Mouse (Mus musculus) embryonic stem cell, embryonic (primary cell): ENCODE results near the gene Mybphl.

Experiments used
- CTCF ChIA-PET, 4 experiments: fragments of 300-600 bp in 2 of 4; fragments of 350-600 bp in 2 of 4; sonication (Branson Sonifier 250); formaldehyde crosslinking; loops; one replicate each; lab custom pipeline; 2022; ENCODE audit warnings: inconsistent platforms in 2 of 4; lab: Charles Lee
- POLR2A ChIA-PET, 4 experiments: fragments of 300-600 bp in 2 of 4; fragments of 350-600 bp in 2 of 4; sonication (Branson Sonifier 250); formaldehyde crosslinking; loops; one replicate each; lab custom pipeline; 2022; ENCODE audit warnings: antibody characterized with exemption in 4 of 4, inconsistent platforms in 1 of 4; lab: Charles Lee

Mybphl gene

GRCm38 (mm10) chr3:108414857-108415830 is 50.4 kb downstream of the Mybphl start, which contains the start of gene Celsr2:
Celsr2 (minus strand) TSS chr3:108415552.
- ChIA-PET POLR2A (interaction anchor here (0.7 to 3.4 kb wide), 18 partner anchors 9 to 370 kb away, joined by 3 to 24 read pairs (median 4); partner anchors contain the start of genes Sars (in 2 of the 4), Gstm4 (in 1 of the 4), Mybphl (in 1 of the 4) and Psma5 (in 1 of the 4)), CTCF (interaction anchor here in 2 of 4 experiments (0.5 to 1.8 kb wide), 6 partner anchors 8 to 250 kb away, joined by 3 to 8 read pairs (median 4); partner anchors contain the start of gene Tmem167b (in 1 of the 2))

GRCm38 (mm10) chr3:108415831-108416223 is 51.1 kb downstream of the Mybphl start:
- ChIA-PET CTCF (interaction anchor here in 2 of 4 experiments (0.5 to 1.8 kb wide), 5 partner anchors 8 to 251 kb away, joined by 3 to 8 read pairs (median 3); partner anchors contain the start of gene Tmem167b (in 1 of the 2)), POLR2A (interaction anchor here (0.7 to 3.4 kb wide), 17 partner anchors 8 to 371 kb away, joined by 3 to 24 read pairs (median 4); partner anchors contain the start of genes Sars (in 2 of the 4), Gstm4 (in 1 of the 4), Mybphl (in 1 of the 4) and Psma5 (in 1 of the 4))

DNA sequence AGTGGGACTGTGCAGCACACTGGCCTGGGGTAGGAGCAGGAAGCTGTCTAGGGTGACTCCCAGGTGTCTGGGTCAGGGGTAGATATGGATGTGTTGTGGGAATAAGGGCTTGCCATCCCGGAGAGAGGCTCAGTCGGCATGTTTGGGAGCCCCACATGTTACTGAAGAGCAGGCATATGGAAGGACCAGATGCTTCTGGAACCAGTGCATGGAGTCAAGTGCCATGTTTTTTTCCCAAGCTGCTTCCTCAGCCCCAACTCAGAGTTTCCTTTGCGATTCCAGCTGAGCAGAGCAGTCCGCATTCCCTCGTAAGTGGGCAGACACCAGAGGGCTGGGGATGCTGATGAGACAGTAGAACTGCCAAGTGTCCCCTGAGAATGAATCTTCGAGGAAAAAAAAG is 58.3 kb downstream of the Mybphl start:
- ChIA-PET CTCF (interaction anchor here in 1 of 4 experiments (1.0 to 1.1 kb wide), 2 partner anchors 11 to 21 kb away, joined by 3 read pairs; no protein-coding TSS in a partner anchor), POLR2A (interaction anchor here (0.9 to 9.1 kb wide), 20 partner anchors 8 to 222 kb away, joined by 3 to 93 read pairs (median 6); partner anchors contain the start of genes Sars (in 3 of the 4), Celsr2 (in 1 of the 4), Cyb561d1 (in 1 of the 4) and Psma5 (in 1 of the 4))

DNA sequence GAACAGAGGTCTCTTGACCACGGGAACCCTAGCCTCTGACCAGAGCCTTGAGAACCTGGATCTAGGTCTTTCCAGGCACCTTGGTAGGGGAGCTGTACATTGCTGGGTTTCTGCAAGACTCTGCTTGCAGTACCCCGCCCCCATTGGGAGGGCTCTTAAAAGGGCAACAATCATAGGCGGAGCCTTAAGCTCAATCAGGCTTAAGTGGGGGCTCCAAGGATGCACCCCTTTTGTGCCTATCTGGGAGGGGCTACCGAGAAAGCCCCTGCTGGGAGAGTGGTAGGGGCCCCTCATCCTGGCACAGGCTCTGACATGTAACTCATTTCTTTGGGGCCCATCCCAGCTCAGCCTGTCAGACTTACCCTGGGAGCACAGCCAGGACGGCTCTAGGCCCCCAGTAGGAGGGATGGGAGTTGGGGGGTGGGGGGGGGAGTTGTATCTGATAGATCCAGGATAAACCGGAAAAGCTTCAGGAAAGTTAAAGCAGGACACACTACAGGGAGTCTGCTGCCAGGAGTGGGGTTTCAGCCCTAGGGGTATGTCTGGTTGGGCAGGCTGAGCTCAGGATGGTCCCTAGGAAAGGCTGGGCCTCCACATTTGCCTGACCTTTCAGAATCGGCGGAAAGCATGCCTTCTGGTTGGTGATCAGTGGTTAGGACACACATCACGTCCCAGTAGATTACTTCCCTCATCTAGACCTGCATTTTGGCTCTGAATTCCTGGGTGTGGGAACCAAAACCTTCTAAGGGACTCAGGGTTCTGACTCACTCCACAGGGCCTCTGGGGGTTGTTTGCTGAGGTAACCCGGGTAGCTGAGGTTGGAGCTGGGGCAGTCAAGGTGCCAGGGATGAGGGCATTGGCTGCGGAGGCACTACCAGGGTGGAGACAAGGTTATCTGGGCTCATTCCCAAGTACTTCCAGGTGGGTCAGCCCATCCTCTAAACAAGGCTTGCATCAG is 59.4 kb downstream of the Mybphl start:
- CTCF ChIA-PET: interaction anchor here (0.6 to 1.0 kb wide), 8 partner anchors 8 to 471 kb away, joined by 3 read pairs; partner anchors contain the start of genes Celsr2 (in 1 of the 4), Sars (in 1 of the 4) and Wdr47 (in 1 of the 4)

GRCm38 (mm10) chr3:108424944-108425623 is 60.4 kb downstream of the Mybphl start:
- CTCF ChIA-PET: no interaction called here

More for the DNA sequence above, 59.4 kb downstream of the Mybphl start:
- POLR2A ChIA-PET: interaction anchor here (0.6 to 9.1 kb wide), 49 partner anchors 8 to 540 kb away, joined by 3 to 93 read pairs (median 4); partner anchors contain the start of genes Celsr2 (in 4 of the 4), Sars (in 4 of the 4), Cyb561d1 (in 1 of the 4) and Psma5 (in 1 of the 4)

GRCm38 (mm10) chr3:108425624-108426018 is 60.9 kb downstream of the Mybphl start:
- CTCF ChIA-PET: interaction anchor here in 1 of 4 experiments (0.6 kb wide), 1 partner anchor 112 kb away, joined by 3 read pairs; no protein-coding TSS in a partner anchor
- POLR2A ChIA-PET: interaction anchor here in 3 of 4 experiments (0.5 to 9.1 kb wide), 20 partner anchors 8 to 146 kb away, joined by 3 to 93 read pairs (median 8); partner anchors contain the start of genes Sars (in 3 of the 3), Celsr2 (in 2 of the 3), Psrc1 (in 2 of the 3) and Taf13 (in 1 of the 3)

More at GRCm38 (mm10) chr3:108424944-108425623, 60.4 kb downstream of the Mybphl start:
- POLR2A ChIA-PET: interaction anchor here (0.8 to 9.1 kb wide), 24 partner anchors 8 to 146 kb away, joined by 3 to 93 read pairs (median 4); partner anchors contain the start of genes Sars (in 4 of the 4), Celsr2 (in 3 of the 4), Psrc1 (in 1 of the 4) and Taf13 (in 1 of the 4)
